Mouse (Mus musculus): ENCODE data around the gene Sema3g.

Sema3g gene

GRCm38 (mm10) chr14:31217666-31218065 lies at the start of gene Sema3g:
Sema3g (plus strand) TSS chr14:31217860.
- DNase-seq (ENCODE audit: low spot score in 2 of 2), result peak; percentile 51 to 62

GRCm38 (mm10) chr14:31168425-31168824 lies 49.2 kb upstream of the Sema3g start, which contains the start of gene Stab1:
Stab1 (minus strand) TSS chr14:31168641.
- no peak for DNase-seq (ENCODE audit: low spot score in 2 of 2)

DNA sequence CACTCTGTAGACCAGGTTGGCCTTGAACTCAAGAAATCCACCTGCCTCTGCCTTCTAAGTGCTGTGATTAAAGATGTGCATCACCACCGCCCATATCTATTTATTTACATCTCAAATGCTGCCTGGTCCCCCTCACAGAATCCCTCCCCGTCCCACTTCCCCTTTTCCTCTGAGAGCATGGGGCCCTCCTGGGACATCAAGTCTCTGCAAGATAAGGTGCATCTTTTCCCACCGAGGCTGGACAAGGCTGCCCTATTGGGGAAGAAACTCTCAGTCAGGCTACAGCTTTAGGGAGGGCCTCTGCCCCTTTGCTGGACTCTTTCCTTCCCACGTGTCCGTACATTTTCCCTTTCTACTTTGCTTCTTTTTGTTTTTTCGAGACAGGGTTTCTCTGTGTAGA lies 48.2 kb upstream of the Sema3g start:
- no peak for DNase-seq (ENCODE audit: low spot score in 2 of 2)

DNA sequence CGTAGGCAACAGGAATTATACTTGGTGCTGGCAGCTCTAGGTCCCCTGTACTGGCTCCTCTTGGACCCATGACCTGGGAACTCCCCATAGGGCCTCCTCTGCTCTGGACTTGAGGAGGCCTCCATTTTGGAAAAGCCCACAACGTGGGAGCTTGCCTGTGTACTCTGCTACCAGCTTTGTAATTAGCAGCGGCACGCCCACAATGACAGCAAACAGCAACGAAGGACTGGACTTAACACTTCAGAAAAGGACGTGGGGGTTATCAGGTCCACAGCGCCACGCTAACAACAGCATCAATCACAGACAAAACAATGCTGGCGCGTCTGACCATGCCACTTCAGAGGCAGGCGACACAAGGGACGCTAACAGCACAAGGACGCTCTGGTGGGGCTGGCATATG lies 46.7 kb upstream of the Sema3g start:
- DNase-seq (ENCODE audit: low spot score in 2 of 2), result no peak

DNA sequence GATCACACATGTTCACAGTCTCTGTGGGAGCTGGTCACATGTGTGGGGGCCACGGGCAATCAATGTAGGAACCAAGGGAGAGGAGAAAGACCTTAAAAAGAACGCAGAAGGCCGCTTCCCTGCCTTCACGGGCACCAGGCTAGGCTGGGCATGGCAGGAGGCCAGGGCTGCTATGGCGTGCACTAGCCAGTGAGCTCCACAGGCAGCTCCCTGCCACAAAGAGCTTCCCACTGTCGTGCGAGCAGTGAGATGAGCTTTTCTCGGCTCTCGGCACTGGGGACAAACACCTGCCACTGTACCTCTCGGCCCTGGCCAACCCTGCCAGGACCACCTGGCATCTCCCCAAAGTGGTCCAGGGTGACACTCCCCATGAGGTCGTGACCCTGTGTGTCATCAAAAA lies 46.3 kb upstream of the Sema3g start:
- no peak for DNase-seq (ENCODE audit: low spot score in 2 of 2)

- no peak for DNase-seq (ENCODE audit: low spot score in 2 of 2)
Measured at GRCm38 (mm10) chr14:31171821-31172220, 45.8 kb upstream of the Sema3g start.

GRCm38 (mm10) chr14:31172781-31173455 lies 44.7 kb upstream of the Sema3g start:
- DNase-seq (ENCODE audit: low spot score in 2 of 2), result no peak

GRCm38 (mm10) chr14:31173537-31173936 lies 44.1 kb upstream of the Sema3g start:
- no peak for DNase-seq (ENCODE audit: low spot score in 2 of 2)

GRCm38 (mm10) chr14:31177287-31177686 lies 40.4 kb upstream of the Sema3g start:
- DNase-seq (ENCODE audit: low spot score in 2 of 2), result no peak

- DNase-seq (ENCODE audit: low spot score in 2 of 2), result no peak
Measured at GRCm38 (mm10) chr14:31177715-31178114, 39.9 kb upstream of the Sema3g start.

DNA sequence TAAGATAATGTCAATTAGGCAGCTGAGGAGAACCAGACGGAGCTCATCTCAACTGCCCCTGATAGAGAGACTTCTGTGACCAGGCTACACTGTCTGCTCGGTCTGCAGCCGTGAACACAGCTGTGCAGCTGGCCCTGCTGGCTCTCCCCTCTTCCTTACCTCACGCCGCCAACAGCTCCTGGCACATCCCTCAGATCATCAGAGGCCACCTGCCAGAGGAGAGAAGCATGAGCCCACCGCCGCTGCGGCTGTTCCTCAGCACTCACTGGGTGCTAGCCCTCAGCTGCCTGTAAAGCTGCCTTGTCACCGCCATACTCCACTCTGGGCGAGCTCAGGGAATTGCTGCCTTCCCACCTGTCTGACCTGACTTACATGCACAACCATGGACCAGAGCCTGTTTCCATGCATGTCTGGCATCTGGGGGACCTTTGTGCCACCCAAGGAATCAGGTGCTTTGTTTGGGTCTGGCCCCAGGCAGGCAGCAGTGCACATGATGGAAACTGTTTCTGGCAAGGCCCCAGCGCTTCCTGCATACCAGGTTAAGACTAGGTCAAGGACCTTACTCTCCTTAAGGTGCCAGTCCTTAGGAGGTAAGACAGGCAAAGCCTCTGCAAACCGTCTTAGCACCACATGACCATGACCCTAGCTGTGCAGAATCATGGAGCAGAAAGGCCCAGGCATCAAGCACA lies 37.8 kb upstream of the Sema3g start:
- DNase-seq (ENCODE audit: low spot score in 2 of 2), result no peak

DNA sequence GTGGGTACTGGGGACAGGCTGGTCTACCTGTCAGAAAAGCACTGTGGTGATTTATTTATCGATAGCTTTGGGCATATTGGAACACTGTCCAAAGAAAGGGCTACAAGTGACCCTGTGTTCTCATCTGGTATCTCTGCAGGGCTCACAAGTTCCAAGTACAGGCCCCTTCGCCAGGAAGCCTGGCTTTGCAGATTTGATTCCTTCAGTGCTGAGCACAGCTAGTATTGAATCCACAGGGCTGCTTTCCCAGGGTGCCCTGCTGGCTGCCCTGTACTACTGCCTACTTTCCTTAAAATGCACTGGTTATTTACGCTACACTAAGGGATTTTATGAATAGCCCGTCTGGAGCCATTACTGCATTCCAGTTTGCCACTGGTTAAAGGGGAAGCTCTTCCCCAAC lies 36.1 kb upstream of the Sema3g start:
- DNase-seq (ENCODE audit: low spot score in 2 of 2), result no peak

DNA sequence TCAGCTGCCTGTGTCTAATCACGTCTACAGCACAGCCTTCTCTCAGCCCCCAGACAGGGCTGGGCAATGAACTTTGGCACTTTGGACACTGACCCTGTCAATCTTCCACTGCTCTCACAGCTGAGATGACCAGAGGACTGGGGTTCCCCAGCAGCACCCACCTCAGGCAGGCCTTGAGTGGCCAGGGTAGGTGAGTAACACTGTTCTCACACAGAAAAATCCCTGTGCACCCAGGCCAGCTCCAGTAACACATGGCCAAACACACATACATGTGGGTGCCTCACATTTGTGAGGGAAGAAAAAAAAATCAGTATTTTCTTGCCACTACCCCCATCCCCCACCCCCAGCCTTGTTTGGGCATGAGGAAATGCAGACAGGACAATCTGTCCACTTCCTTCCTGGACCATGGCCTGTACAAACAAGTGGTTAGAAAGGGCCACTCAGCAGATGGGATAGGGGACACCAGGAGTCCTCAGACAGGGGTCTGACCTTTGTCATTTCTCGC lies 34.8 kb upstream of the Sema3g start:
- DNase-seq (ENCODE audit: low spot score in 2 of 2), result no peak

GRCm38 (mm10) chr14:31183541-31183940 lies 34.1 kb upstream of the Sema3g start:
- DNase-seq (ENCODE audit: low spot score in 2 of 2), result no peak

DNA sequence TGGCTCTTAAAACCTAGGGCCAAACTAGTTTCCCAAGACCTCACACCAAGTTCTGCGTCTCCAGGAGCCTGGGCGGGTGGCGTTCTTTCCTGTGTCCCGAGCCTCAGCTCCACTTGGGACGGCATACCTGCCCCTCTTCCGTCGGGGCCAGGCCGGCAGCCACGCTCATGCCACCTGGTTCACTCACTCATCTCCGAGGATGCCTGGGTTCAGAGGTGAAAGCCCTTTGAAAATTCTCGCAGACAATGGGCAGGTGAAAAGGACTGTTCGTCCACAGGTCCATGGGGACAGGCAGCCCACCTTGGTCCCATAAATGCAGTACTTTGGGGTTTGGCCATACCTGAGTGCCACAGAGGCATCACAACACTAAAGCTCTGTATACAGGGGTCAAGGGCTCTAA lies 33.5 kb upstream of the Sema3g start:
- DNase-seq (ENCODE audit: low spot score in 2 of 2), result no peak

DNA sequence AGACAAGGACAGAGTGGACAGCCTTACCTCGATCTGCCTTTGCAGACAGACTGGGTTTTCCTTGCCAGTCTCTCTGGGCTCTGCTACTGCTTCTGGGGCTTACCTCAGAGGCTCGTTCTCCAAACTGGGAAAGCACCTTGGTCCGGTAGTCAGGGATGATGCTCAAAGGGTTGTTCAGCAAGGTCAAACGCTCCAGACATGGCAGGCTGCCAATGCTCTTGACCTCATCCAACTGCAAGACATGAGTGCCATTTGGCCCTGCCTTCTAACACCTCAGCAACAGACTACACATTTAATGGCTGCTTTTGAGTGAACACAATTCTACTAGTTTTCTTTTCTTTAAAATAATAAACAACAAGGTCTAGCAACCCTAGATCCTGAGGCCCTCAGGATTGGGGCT lies 31.0 kb upstream of the Sema3g start:
- no peak for DNase-seq (ENCODE audit: low spot score in 2 of 2)

- DNase-seq (ENCODE audit: low spot score in 2 of 2), result peak in 1 of 2 experiments; percentile 35
Measured at GRCm38 (mm10) chr14:31188771-31189181, 28.9 kb upstream of the Sema3g start.

DNA sequence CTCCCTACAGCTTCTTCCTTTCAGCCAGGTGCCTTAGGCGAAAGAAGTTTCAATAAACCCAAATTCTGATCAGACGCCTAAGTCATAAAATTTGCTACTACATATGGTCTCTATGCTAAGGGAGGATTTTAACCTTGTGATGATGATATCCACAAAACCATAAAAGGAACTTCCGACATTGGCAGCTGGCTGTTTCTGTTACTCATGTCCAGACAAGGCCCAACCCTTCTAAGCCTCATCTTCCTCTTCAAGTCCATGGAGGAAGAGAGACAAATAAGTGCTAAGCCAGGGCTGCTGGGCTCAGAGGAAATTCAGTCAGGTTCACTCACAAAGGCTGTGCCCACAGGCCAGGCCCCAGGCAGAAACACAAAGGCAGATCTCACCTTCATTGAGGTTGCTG lies 28.3 kb upstream of the Sema3g start:
- DNase-seq (ENCODE audit: low spot score in 2 of 2), result no peak

- DNase-seq (ENCODE audit: low spot score in 2 of 2), result no peak
Measured at GRCm38 (mm10) chr14:31191936-31192335, 25.7 kb upstream of the Sema3g start.

DNA sequence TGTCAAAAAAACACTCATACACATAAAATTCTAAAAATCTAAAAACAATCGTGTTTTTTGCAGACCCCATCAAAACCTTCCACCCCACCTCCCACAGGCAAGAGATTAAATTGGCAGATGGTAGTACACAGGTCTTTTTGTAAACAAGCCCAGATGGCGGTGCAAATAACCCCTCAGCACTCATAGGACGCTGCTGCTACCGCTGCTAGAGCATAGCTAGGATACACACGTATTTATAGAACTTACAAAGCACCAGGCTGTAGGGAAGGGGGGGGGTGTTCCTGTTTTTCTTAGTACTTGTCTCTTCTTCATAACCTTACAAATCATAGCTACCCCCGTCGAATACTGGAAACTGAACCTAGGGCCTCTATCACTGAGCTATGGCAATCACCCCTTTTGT lies 23.9 kb upstream of the Sema3g start:
- no peak for DNase-seq (ENCODE audit: low spot score in 2 of 2)

DNA sequence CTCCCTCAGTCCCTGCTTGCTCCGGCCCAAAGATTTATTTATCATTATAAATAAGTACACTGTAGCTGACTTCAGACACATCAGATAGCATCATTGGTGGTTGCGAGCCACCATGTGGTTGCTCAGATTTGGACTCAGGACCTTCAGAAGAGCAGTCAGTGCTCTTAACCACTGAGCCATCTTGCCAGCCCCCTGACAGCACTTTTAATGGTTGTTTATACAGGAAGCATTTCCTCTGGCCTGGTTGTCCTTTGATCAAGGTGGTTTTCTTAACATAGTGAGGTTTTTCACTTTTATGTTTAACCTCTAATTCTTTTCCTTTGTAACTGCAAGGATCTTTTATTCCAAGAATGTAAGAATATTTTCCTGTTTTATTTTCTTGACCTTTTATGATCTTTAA lies 23.2 kb upstream of the Sema3g start:
- DNase-seq (ENCODE audit: low spot score in 2 of 2), result no peak

GRCm38 (mm10) chr14:31194891-31195513 lies 22.7 kb upstream of the Sema3g start:
- DNase-seq (ENCODE audit: low spot score in 2 of 2), result peak in 1 of 2 experiments; percentile 23

GRCm38 (mm10) chr14:31195521-31195920 lies 22.1 kb upstream of the Sema3g start:
- DNase-seq (ENCODE audit: low spot score in 2 of 2), result no peak
